Mouse (Mus musculus) MEL (cell line): ENCODE measurements at regions not wholly inside any gene's neighbourhood (a gene's known extent, or its start where the extent isn't known, plus 50 kb on each side); places are given as distances from the start of the nearest gene placed in this dataset.

Source experiments
- DNase-seq: peaks from one replicate; pipeline ENCODE4 v3.0.0; 2011; ENCODE audit warnings: low read depth, low spot score
- H3K27ac ChIP-seq: 2 replicates; pipeline ENCODE4 v1.5.1; 2012; ENCODE audit warnings: low read depth, mild to moderate bottlenecking, control low read depth, low read length, moderate library complexity; ENCODE audit not compliant: control insufficient read depth
- H3K27me3 ChIP-seq, 2 experiments: fragments of 150-350 bp in 1 of 2; sonication (generic) in 1 of 2; 2 replicates each; pipeline ENCODE4 v1.6.1; 2012; ENCODE audit warnings: low read length in 2 of 2, mild to moderate bottlenecking in 2 of 2, improper control_type of control experiment in 1 of 2, moderate library complexity in 1 of 2; ENCODE audit not compliant: insufficient read depth in 2 of 2, control insufficient read depth in 1 of 2
- H3K36me3 ChIP-seq, 2 experiments: 2 replicates each; pipeline ENCODE4 v1.6.1; 2012 to 2014; ENCODE audit warnings: low read length in 2 of 2, improper control_type of control experiment in 1 of 2, inconsistent platforms in 1 of 2, mild to moderate bottlenecking in 1 of 2; ENCODE audit not compliant: insufficient read depth in 2 of 2, control insufficient read depth in 1 of 2
- H3K4me1 ChIP-seq, 2 experiments: fragments of 150-350 bp in 1 of 2; sonication (generic) in 1 of 2; 2 replicates each; pipeline ENCODE4 v1.6.1; 2012; ENCODE audit warnings: low read length in 2 of 2, improper control_type of control experiment in 1 of 2, mild to moderate bottlenecking in 1 of 2; ENCODE audit not compliant: insufficient read depth in 2 of 2, control insufficient read depth in 1 of 2
- H3K4me3 ChIP-seq, 2 experiments: fragments of 150-350 bp in 1 of 2; sonication (generic) in 1 of 2; 2 replicates each; pipeline ENCODE4 v1.5.1; 2012; ENCODE audit warnings: low read depth in 2 of 2, low read length in 2 of 2, mild to moderate bottlenecking in 2 of 2, moderate library complexity in 2 of 2, control low read depth in 1 of 2, improper control_type of control experiment in 1 of 2; ENCODE audit not compliant: control insufficient read depth in 1 of 2, insufficient read depth in 1 of 2
- H3K79me2 ChIP-seq: 2 replicates; pipeline ENCODE4 v1.6.1; 2012; ENCODE audit warnings: mild to moderate bottlenecking, low read length, moderate library complexity; ENCODE audit not compliant: control insufficient read depth, poor library complexity, insufficient read depth
- H3K9ac ChIP-seq: 2 replicates; pipeline ENCODE4 v1.6.1; 2012; ENCODE audit warnings: low read depth, mild to moderate bottlenecking, control low read depth, low read length, moderate library complexity; ENCODE audit not compliant: control insufficient read depth, poor library complexity, severe bottlenecking
- H3K9me3 ChIP-seq: fragments of 150-350 bp; sonication (generic); replicated peaks from 2 replicates; pipeline ENCODE4 v1.6.1; 2012; ENCODE audit warnings: mild to moderate bottlenecking, low read length, improper control_type of control experiment, moderate library complexity; ENCODE audit not compliant: insufficient read depth
- ELF1 ChIP-seq: IDR thresholded peaks from 2 replicates; pipeline ENCODE4 v1.6.1; 2014; ENCODE audit warnings: low read depth, mild to moderate bottlenecking, inconsistent platforms, low read length, improper control_type of control experiment, moderate library complexity
- EP300 ChIP-seq, 2 experiments: IDR thresholded peaks; 2 replicates each; pipeline ENCODE4 v1.6.1; 2011; ENCODE audit warnings: improper control_type of control experiment in 2 of 2, low read length in 2 of 2, low read depth in 1 of 2, mild to moderate bottlenecking in 1 of 2
- GATA1 ChIP-seq: IDR thresholded peaks from 2 replicates; pipeline ENCODE4 v1.6.1; 2011; ENCODE audit warnings: low read depth, low read length, improper control_type of control experiment
- KAT2A ChIP-seq: conservative IDR thresholded peaks from 2 replicates; pipeline ENCODE4 v1.6.1; 2012; ENCODE audit warnings: low read depth, low read length, improper control_type of control experiment, inconsistent platforms
- MAFK ChIP-seq: IDR thresholded peaks from 2 replicates; pipeline ENCODE4 v1.6.1; 2011; ENCODE audit warnings: low read depth, mild to moderate bottlenecking, low read length, improper control_type of control experiment, borderline replicate concordance
- MAZ ChIP-seq: IDR thresholded peaks from 2 replicates; pipeline ENCODE4 v1.6.1; 2012; ENCODE audit warnings: low read depth, mild to moderate bottlenecking, inconsistent platforms, low read length, improper control_type of control experiment
- MYC ChIP-seq: IDR thresholded peaks from 2 replicates; pipeline ENCODE4 v1.6.1; 2011; ENCODE audit warnings: low read depth, mild to moderate bottlenecking, low read length, improper control_type of control experiment, moderate library complexity
- NELFE ChIP-seq: IDR thresholded peaks from 2 replicates; pipeline ENCODE4 v1.6.1; 2011; ENCODE audit warnings: low read depth, low read length, improper control_type of control experiment
- NRF1 ChIP-seq: IDR thresholded peaks from 2 replicates; pipeline ENCODE4 v1.6.1; 2014; ENCODE audit warnings: low read depth, mild to moderate bottlenecking, inconsistent platforms, low read length, improper control_type of control experiment, moderate library complexity; ENCODE audit not compliant: poor library complexity, insufficient read depth, severe bottlenecking
- POLR2AphosphoS2 ChIP-seq: IDR thresholded peaks from 2 replicates; pipeline ENCODE4 v1.6.1; 2011; ENCODE audit warnings: low read length, improper control_type of control experiment
- RCOR1 ChIP-seq: IDR thresholded peaks from 2 replicates; pipeline ENCODE4 v1.6.1; 2012; ENCODE audit warnings: low read depth, mild to moderate bottlenecking, inconsistent platforms, low read length, improper control_type of control experiment
- TAL1 ChIP-seq: IDR thresholded peaks from 2 replicates; pipeline ENCODE4 v1.6.1; 2012; ENCODE audit warnings: mild to moderate bottlenecking, inconsistent platforms, low read length, moderate library complexity, mixed read lengths
- TBP ChIP-seq: IDR thresholded peaks from 2 replicates; pipeline ENCODE4 v1.8.0; 2011; ENCODE audit warnings: low read depth, low read length, improper control_type of control experiment
- TCF12 ChIP-seq: IDR thresholded peaks from 2 replicates; pipeline ENCODE4 v1.6.1; 2014; ENCODE audit warnings: low read depth, mild to moderate bottlenecking, inconsistent platforms, low read length, improper control_type of control experiment, moderate library complexity
- ZKSCAN1 ChIP-seq: IDR thresholded peaks from 2 replicates; pipeline ENCODE4 v1.6.1; 2012; ENCODE audit warnings: low read depth, mild to moderate bottlenecking, inconsistent platforms, low read length, improper control_type of control experiment, moderate library complexity
- ZMIZ1 ChIP-seq: IDR thresholded peaks from 2 replicates; pipeline ENCODE4 v1.6.1; 2012; ENCODE audit warnings: low read depth, mild to moderate bottlenecking, inconsistent platforms, low read length, improper control_type of control experiment, moderate library complexity
- ZNF384 ChIP-seq: IDR thresholded peaks from 2 replicates; pipeline ENCODE4 v1.6.1; 2012; ENCODE audit warnings: low read depth, mild to moderate bottlenecking, inconsistent platforms, low read length, improper control_type of control experiment

- Histone ChIP-seq H3K4me3 (no peak overlapping the region), H3K9ac (no peak overlapping the region), H3K79me2 (no peaks in the 10 kb centered on the region), H3K27ac (no peak overlapping the region), H3K9me3 (no peaks in the 10 kb centered on the region), H3K36me3 (no peaks in the 10 kb centered on the region), H3K4me1 (no peaks in the 10 kb centered on the region), H3K27me3 (no peaks in the 10 kb centered on the region)
- TF ChIP-seq TAL1, result no peak
- TF ChIP-seq ZMIZ1, result no peak
- no peak for TF ChIP-seq EP300 (IDR thresholded peaks at IDR 0.05; ENCODE audit: low read depth in 1 of 2, low read length in 2 of 2)
- no peak for TF ChIP-seq RCOR1
- TF ChIP-seq MYC, result no peak
- TF ChIP-seq ELF1, result no peak
- TF ChIP-seq POLR2AphosphoS2, result no peak
- TF ChIP-seq TBP, result no peak
- no peak for TF ChIP-seq MAZ
- TF ChIP-seq ZKSCAN1, result no peak
- no peak for TF ChIP-seq MAFK
- TF ChIP-seq KAT2A, result no peak
- no peak for TF ChIP-seq ZNF384
- TF ChIP-seq GATA1, result no peak
- TF ChIP-seq TCF12, result no peak
- no peak for DNase-seq
Measured at GRCm38 (mm10) chr13:115669516-115669915, 567.8 kb upstream of the Itga1 start.

GRCm38 (mm10) chr13:115655134-115655533, 553.4 kb upstream of the Itga1 start:
- DNase-seq, result no peak
- no peaks in the 10 kb centered on the region for H3K4me1 ChIP-seq
- no peaks in the 10 kb centered on the region for H3K27me3 ChIP-seq
- no peaks in the 10 kb centered on the region for H3K9me3 ChIP-seq
- no peak overlapping the region for H3K9ac ChIP-seq
- H3K4me3 ChIP-seq, result no peak overlapping the region
- no peaks in the 10 kb centered on the region for H3K36me3 ChIP-seq
- H3K79me2 ChIP-seq, result no peaks in the 10 kb centered on the region
- no peak overlapping the region for H3K27ac ChIP-seq
- TF ChIP-seq TCF12 (no peak), POLR2AphosphoS2 (no peak), NELFE (no peak), MYC (no peak), TAL1 (no peak), GATA1 (no peak), NRF1 (no peak)
- TF ChIP-seq, all 39 proteins: peak for 0
